Mouse (Mus musculus): ENCODE data around the gene Usp49.
"Not testable (repeated sequence)": the region's sequence is repeated elsewhere in the genome, so short reads cannot be mapped to it uniquely, and the experiment has no call there.

Gene Usp49

DNA sequence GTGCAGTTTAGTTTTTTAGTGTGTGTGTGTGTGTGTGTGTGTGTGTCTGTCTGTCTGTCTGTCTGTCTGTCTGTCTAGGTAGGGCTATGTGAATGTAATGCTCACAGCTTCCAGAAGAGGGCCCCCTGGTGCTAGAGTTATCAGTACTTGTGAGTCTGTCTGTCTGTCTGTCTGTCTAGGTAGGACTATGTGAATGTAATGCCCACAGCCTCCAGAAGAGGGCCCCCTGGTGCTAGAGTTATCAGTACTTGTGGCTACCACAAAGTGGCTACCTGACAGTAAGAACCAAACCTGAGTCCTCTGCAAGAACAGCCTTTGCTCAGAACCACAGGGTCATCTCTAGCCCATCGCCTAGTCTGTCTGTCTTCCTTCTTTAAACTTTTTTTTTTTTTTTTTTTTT, 16.2 kb downstream of the Usp49 start:
- DNase-seq (ENCODE audit: low spot score in 2 of 2) = peak; percentile 6 to 25

- no peak for DNase-seq (ENCODE audit: low spot score in 2 of 2)
Observed at GRCm38 (mm10) chr17:47648966-47649365, 18.5 kb downstream of the Usp49 start.

- DNase-seq (ENCODE audit: low spot score in 2 of 2) = no peak
Observed at GRCm38 (mm10) chr17:47651953-47652352, 21.5 kb downstream of the Usp49 start.

DNA sequence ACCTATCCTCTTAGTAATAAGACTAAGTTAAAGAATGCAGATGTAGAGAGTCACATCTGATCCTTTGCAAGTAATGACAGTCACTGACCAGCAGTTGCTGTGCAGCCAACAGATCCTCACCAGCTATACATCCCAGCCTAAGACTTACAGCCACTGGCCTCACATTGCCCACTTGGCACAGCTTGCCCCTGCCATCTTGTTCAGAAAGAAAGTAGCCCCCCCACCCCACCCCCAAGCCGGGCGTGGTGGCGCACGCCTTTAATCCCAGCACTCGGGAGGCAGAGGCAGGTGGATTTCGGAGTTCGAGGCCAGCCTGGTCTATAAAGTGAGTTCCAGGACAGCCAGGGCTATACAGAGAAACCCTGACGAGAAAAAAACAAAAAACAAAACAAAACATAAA, 23.9 kb downstream of the Usp49 start:
- DNase-seq (ENCODE audit: low spot score in 2 of 2) = not testable (repeated sequence)

DNA sequence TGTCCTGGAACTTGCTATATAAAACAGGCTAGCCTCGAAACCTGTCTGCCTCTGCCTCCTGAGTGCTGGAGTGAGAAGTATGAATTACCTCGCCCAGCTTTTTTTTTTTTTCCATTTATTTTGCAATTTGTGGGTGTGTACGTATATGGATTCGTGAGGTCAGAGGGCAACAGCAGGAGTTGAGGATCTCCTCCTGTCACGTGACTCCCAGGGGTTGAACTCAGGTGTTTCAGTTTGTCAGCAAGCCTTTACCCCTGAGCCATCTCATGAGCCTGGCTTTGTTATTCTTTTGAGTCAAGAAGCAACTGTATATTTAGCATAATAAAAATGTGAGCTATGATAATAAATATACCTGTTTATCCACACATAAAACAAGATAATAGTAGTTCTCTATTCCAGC, 25.2 kb downstream of the Usp49 start:
- no peak for DNase-seq (ENCODE audit: low spot score in 2 of 2)

- no peak for DNase-seq (ENCODE audit: low spot score in 2 of 2)
Observed at GRCm38 (mm10) chr17:47657901-47658300, 27.4 kb downstream of the Usp49 start.

GRCm38 (mm10) chr17:47658741-47659243, 28.3 kb downstream of the Usp49 start:
- no peak for DNase-seq (ENCODE audit: low spot score in 2 of 2)

DNA sequence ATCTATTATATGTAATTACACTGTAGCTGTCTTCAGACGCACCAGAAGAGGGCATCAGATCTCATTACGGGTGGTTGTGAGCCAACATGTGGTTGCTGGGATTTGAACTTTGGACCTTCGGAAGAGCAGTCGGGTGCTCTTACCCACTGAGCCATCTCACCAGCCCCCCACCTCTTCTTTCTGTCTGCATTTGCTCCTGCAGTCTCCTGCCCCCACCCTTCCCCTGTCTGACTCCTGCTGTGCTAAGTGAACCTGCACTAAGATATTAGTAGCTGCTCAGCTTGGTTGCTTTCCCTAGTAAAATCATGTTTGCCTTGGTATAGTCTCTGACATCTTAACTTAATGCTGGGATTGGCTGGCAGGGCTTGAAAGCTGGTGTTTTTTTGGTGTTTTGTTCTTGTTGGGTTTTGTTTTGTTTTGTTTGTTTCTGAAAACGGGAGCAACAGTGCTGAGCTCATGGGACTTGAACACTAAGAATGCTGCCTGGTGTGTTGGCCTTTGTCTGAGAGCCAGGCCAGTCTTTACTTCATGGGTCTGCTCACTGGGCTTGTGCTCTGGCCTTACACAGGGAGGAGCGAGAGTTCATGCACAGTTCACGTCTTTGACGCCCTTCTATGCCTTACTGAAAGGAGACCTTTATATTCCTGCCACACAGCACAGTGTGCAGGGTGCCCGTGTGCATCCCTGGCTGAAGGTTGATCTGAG, 32.7 kb downstream of the Usp49 start:
- no peak for DNase-seq (ENCODE audit: low spot score in 2 of 2)

DNA sequence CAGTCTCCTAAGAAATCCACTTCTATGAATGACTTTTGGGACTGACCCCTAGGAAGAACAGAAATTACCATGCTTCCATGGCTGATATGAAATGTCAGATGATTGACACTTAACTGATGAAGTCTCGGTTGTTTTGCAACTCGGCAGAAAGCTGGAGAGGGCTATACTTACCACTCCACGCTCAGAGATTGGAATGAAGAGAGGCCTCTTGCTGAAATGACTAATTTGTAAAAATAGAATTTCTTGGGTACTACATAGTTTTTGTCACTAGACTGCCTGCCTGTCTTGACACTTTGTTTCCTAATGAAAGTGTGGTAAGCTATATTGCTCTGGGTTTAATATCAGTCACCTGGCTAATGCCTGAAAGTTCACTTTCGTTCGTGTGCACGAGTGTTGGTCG, 34.0 kb downstream of the Usp49 start:
- no peak for DNase-seq (ENCODE audit: low spot score in 2 of 2)

- no peak for DNase-seq (ENCODE audit: low spot score in 2 of 2)
Observed at GRCm38 (mm10) chr17:47669166-47669565, 38.7 kb downstream of the Usp49 start.

DNA sequence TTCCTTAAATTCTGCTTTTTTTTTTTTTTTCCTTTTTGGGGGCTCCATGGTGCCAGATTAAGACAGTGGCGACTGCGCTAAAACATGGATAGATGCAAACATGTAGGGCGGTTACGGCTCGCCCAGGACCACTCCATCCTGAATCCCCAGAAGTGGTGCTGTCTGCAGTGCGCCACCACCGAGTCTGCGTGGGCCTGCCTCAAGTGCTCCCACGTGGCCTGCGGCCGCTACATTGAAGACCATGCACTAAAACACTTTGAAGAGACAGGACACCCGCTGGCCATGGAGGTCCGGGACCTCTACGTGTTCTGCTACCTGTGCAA, 41.5 kb downstream of the Usp49 start:
- DNase-seq (ENCODE audit: low spot score in 2 of 2) = no peak

GRCm38 (mm10) chr17:47672311-47673111, 42.0 kb downstream of the Usp49 start:
- DNase-seq (ENCODE audit: low spot score in 2 of 2) = peak; percentile 42 to 53

- DNase-seq (ENCODE audit: low spot score in 2 of 2) = peak; percentile 42 to 58
Observed at GRCm38 (mm10) chr17:47676581-47676980, 46.1 kb downstream of the Usp49 start.

DNA sequence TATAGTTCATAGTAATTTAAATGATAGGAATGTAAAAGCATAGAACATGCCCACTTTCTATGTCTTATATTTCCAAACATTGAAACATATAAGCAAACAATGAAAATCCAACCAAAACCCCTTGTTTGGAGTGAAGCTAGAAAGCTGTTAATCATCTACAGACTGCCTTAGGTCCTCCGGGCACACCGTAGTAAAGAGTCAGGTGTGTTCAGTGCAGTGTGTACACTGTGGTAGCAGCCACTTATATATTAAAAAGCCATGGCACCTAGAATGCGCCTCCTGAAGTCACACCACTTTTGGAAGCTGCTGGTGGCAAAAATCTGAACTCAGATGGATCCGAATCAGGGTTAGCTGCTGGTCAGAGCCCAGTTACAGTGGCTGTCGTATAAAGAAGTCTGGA, 47.7 kb downstream of the Usp49 start:
- no peak for DNase-seq (ENCODE audit: low spot score in 2 of 2)

- DNase-seq (ENCODE audit: low spot score in 2 of 2) = no peak
Observed at GRCm38 (mm10) chr17:47678702-47679101, 48.2 kb downstream of the Usp49 start.

GRCm38 (mm10) chr17:47682836-47683235, 52.3 kb downstream of the Usp49 start:
- no peak for DNase-seq (ENCODE audit: low spot score in 2 of 2)

- DNase-seq (ENCODE audit: low spot score in 2 of 2) = peak; percentile 89 to 92
Observed at GRCm38 (mm10) chr17:47687409-47688343, 57.2 kb downstream of the Usp49 start.

DNA sequence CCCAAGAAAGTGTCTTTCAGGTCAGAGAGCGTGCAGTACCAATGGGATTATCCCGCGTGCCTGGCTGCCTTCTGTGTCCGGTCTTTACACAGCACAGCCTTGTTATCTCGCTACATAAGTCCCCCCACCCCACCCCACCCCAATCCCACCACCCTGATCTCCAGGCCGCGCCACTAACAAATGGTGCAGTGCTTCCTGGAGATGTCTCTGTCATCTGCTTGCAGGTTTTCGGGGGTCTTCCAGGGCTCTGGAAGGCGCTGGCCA, 57.8 kb downstream of the Usp49 start, which contains the start of gene Tomm6:
Tomm6 (minus strand) TSS at position 43 of the 264 bp plus-strand sequence.
- no peak for DNase-seq (ENCODE audit: low spot score in 2 of 2)

GRCm38 (mm10) chr17:47688608-47689575, 58.4 kb downstream of the Usp49 start, which contains the start of gene Frs3:
Gene Frs3, plus strand, starts transcription at chr17:47689030.
- peak; percentile 37 to 56 for DNase-seq (ENCODE audit: low spot score in 2 of 2)

DNA sequence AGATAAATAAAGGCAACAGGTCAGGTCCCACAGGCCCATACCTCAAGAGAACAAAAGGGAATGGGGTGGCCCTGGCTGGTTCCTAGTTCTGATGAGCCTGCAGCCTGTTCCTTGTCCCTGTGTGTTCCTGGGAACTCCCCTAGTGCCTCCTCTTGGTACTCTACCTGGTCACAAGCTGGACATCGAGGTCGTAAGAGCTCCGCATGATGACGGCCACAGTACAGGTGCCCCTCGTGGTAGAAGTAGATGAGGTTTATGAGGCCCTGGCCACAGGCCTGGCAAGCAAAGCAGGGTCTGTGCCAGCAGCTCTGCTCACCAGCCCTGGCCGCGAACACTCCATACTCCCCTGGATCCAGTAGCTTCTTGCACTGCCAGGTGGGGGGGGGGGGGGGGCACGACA, 59.4 kb downstream of the Usp49 start:
- DNase-seq (ENCODE audit: low spot score in 2 of 2) = no peak

DNA sequence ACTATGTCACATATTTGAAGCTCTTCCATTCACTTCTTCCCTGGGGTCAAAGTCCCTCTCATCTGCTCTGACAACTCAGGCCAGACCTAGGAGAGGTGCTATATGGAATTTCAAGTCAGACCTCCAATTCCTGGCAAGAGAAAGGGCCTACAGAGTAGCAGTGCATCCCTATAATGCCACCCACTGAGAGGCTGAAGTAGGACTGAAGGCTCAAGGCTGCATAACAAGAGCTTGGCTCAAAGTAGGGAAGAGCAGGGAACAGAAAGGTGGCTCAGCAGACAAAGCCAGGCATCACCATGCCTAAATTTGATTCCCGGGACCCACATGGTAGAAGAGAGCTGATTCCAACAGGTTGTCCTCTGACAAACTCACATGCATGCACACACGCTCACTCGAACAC, 61.2 kb downstream of the Usp49 start:
- no peak for DNase-seq (ENCODE audit: low spot score in 2 of 2)
